Mouse (Mus musculus) left cerebral cortex, adult 9 months (tissue): ENCODE results near the gene Tango6.
A peak's percentile ranks its signal among the peaks of the same experiment; 100 is the strongest.

ENCODE experiments used
- DNase-seq, 2 experiments: peaks; one replicate each; pipeline ENCODE4 v3.0.0; 2022; ENCODE audit warnings: low spot score in 2 of 2

The Tango6 gene

GRCm38 (mm10) chr8:106700131-106700530, 17.3 kb downstream of the Tango6 start:
- no peak for DNase-seq

- no peak for DNase-seq
These were observed 18.5 kb downstream of the Tango6 start for GRCm38 (mm10) chr8:106701360-106701759.

- no peak for DNase-seq
These were observed 21.5 kb downstream of the Tango6 start for GRCm38 (mm10) chr8:106704199-106704900.

- DNase-seq: peak in 1 of 2 experiments; percentile 28
These were observed 22.0 kb downstream of the Tango6 start for GRCm38 (mm10) chr8:106704901-106705321.

- DNase-seq: no peak
These were observed 23.3 kb downstream of the Tango6 start for GRCm38 (mm10) chr8:106706194-106706593.

- no peak for DNase-seq
These were observed 27.1 kb downstream of the Tango6 start for GRCm38 (mm10) chr8:106710002-106710401.

- no peak for DNase-seq
These were observed 29.6 kb downstream of the Tango6 start for GRCm38 (mm10) chr8:106712487-106712886.

GRCm38 (mm10) chr8:106714297-106714696, 31.4 kb downstream of the Tango6 start:
- no peak for DNase-seq

- DNase-seq: peak; percentile 52 to 78
These were observed 35.2 kb downstream of the Tango6 start for GRCm38 (mm10) chr8:106718091-106718500.

- DNase-seq: no peak
These were observed 38.1 kb downstream of the Tango6 start for GRCm38 (mm10) chr8:106720921-106721320.

- DNase-seq: no peak
These were observed 39.6 kb downstream of the Tango6 start for GRCm38 (mm10) chr8:106722453-106722852.

GRCm38 (mm10) chr8:106723921-106724320, 41.1 kb downstream of the Tango6 start:
- DNase-seq: no peak

- no peak for DNase-seq
These were observed 43.7 kb downstream of the Tango6 start for GRCm38 (mm10) chr8:106726551-106726950.

- DNase-seq: no peak
These were observed 44.5 kb downstream of the Tango6 start for GRCm38 (mm10) chr8:106727241-106727835.

GRCm38 (mm10) chr8:106727889-106728288, 45.0 kb downstream of the Tango6 start:
- no peak for DNase-seq

- DNase-seq: no peak
These were observed 50.1 kb downstream of the Tango6 start for GRCm38 (mm10) chr8:106732921-106733320.

- no peak for DNase-seq
These were observed 50.8 kb downstream of the Tango6 start for GRCm38 (mm10) chr8:106733703-106734102.

- DNase-seq: no peak
These were observed 51.4 kb downstream of the Tango6 start for GRCm38 (mm10) chr8:106734222-106734621.

- DNase-seq: no peak
These were observed 54.2 kb downstream of the Tango6 start for GRCm38 (mm10) chr8:106736861-106737662.

GRCm38 (mm10) chr8:106737846-106738245, 55.0 kb downstream of the Tango6 start:
- no peak for DNase-seq

GRCm38 (mm10) chr8:106742321-106742720, 59.5 kb downstream of the Tango6 start:
- no peak for DNase-seq

- no peak for DNase-seq
These were observed 60.5 kb downstream of the Tango6 start for GRCm38 (mm10) chr8:106743361-106743760.

- no peak for DNase-seq
These were observed 70.6 kb downstream of the Tango6 start for GRCm38 (mm10) chr8:106753436-106753835.
